Mouse (Mus musculus): Measurements from ENCODE around the gene Cacna2d2. TPM values are rescaled to one million over a fixed set of nuclear protein-coding genes. Genes with fewer than 3 reads are reported as not detected.

Gene Cacna2d2
- polyA plus RNA-seq, 1 experiment from 2014 or later: 10.2 TPM

DNA sequence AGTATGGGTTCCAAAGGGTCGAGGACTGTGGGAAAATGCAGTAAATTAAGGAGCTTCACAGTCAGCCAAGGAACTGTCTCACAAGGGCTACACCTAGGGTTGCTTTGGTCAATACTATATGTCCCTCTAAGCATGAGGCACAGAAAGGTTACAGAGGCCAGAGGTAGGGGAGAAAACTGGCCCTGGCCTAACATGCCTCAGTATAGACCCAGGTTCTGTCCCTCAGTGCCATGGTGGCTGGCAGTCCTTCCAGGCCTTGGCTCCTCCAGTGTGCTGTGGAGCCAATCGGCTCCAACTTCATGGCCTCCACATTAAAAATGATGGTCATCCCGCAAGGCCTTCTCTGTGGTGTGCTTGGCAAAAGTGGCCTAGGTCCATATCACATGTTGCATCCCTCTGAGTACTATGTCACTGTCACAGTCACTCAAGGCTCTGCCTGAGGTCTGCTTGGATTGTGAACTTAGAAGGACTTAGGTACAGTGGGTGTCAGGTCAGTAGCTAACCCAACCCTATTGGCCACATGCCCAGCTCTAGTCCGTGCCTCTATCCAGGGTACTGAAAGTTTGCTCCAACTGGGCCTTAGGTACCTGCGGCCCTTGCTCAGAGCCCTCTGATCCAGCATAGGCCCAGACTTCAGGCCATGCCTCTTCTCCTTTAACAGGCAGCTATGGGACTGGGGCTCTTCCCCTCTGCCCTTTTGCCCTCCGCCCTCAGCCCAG lies 87.3 kb downstream of the Cacna2d2 start:
- H3K4me1 ChIP-seq: peaks cover 21% of the 10 kb centered on the region
- H3K36me3 ChIP-seq (replicated peaks): no peaks in the 10 kb centered on the region
- WGBS: 79% methylated on average over 6 of the region's 6 CpGs
- no peak overlapping the region for H3K4me3 ChIP-seq
- peak overlapping the region; percentile 27; the same call in 1 of the 2 replicates for H3K27ac ChIP-seq
- H3K9ac ChIP-seq: no peak overlapping the region
- no peaks in the 10 kb centered on the region for H3K27me3 ChIP-seq (replicated peaks)
- no peak for ATAC-seq (replicated peaks)
- H3K4me2 ChIP-seq: no peak overlapping the region
- no peaks in the 10 kb centered on the region for H3K9me3 ChIP-seq

DNA sequence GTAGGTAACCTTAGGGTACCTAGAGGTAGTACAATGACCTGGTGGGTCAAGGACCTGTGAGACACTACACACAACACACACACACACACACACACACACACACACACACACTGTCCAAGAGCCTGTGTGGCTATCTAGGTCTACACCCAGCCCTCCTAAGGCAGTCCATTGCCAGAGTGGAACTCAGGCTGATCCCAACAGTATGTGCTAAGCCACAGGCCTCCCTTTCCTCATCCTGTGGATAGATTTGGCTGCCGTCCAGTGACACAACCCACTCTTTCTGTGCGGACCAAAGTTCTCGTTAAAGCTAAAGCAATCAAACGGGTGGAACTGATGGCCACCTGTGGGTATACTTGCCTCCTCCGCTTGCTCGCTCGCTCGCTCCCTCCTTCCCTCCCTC lies 90.7 kb downstream of the Cacna2d2 start:
- Histone ChIP-seq H3K4me3 (no peak overlapping the region), H3K4me2 (no peak overlapping the region), H3K27me3 (replicated peaks) (no peaks in the 10 kb centered on the region), H3K36me3 (replicated peaks) (no peaks in the 10 kb centered on the region), H3K27ac (no peak overlapping the region), H3K4me1 (peaks cover 23% of the 10 kb centered on the region), H3K9me3 (no peaks in the 10 kb centered on the region), H3K9ac (no peak overlapping the region)
- ATAC-seq (replicated peaks): no peak
- 58% methylated on average over 8 of the region's 8 CpGs for whole genome bisulfite sequencing

DNA sequence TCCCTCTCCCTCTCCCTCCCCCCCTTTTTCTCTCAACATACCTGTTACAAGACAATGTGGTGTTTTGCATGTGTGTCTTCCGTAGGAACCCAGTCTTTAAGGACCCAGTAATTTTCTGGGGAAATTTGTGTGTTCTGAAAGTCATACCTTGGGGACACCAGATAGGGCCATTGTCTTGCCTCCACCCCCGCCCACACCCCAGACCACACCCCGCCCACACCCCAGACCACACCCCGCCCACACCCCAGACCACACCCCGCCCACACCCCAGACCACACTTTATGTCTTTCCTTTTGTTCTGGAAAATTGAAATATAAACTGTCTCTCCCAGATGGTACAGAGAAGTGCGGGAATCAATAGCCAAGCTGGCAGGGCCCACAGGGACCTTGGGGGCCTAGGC lies 91.2 kb downstream of the Cacna2d2 start:
- 76% methylated on average over 6 of the region's 6 CpGs for WGBS
- Histone ChIP-seq H3K27me3 (replicated peaks) (no peaks in the 10 kb centered on the region), H3K4me2 (no peak overlapping the region), H3K4me3 (no peak overlapping the region), H3K9ac (no peak overlapping the region), H3K27ac (no peak overlapping the region), H3K9me3 (no peaks in the 10 kb centered on the region), H3K36me3 (replicated peaks) (no peaks in the 10 kb centered on the region), H3K4me1 (peaks cover 19% of the 10 kb centered on the region)
- no peak for ATAC-seq (replicated peaks)

DNA sequence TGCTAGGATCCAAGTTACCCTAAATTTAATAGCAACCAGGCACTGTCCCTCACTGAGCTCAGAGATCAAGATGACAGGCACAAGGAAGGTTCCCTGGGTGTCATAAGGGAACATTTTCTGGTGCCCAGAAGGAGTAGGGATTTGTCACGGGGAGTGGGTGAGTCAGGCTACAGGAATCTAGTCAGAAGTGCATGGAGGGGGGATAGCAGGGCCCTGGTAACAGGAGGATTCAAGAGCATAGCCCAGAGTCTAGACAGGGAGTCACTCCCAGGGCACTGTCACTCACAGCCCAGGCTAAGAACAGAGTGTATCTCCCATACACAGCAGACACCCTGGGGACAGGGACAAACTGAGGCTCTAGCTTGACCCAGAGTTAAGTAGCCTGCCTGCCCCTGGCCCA lies 94.1 kb downstream of the Cacna2d2 start:
- H3K9ac ChIP-seq: no peak overlapping the region
- peaks cover 12% of the 10 kb centered on the region for H3K4me1 ChIP-seq
- no peaks in the 10 kb centered on the region for H3K9me3 ChIP-seq
- 69% methylated on average over 1 of the region's 1 CpGs for WGBS
- no peak overlapping the region for H3K27ac ChIP-seq
- no peaks in the 10 kb centered on the region for H3K36me3 ChIP-seq (replicated peaks)
- no peak for ATAC-seq (replicated peaks)
- H3K27me3 ChIP-seq (replicated peaks): no peaks in the 10 kb centered on the region
- no peak overlapping the region for H3K4me2 ChIP-seq
- no peak overlapping the region for H3K4me3 ChIP-seq

DNA sequence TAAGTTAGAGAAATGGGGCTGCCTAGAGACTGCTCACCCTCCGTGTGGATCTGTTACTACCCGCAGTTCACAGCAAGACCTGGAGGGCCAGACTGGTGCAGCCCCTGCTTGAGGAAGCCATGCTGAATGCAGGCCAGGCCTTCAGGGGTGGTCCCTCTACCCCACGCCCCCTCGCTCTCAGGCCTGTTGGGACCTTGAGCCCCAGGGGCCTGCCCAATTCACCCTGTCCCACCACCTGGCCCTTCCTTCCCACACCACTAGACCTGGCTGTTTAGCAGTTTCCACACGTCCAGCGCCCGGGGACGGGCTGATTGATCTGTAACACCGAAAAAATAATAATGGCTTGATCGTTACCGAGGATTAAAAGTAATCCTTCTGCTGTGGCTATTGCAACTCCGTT lies 94.8 kb downstream of the Cacna2d2 start:
- Histone ChIP-seq H3K36me3 (replicated peaks) (no peaks in the 10 kb centered on the region), H3K4me3 (no peak overlapping the region), H3K27me3 (replicated peaks) (no peaks in the 10 kb centered on the region), H3K4me2 (no peak overlapping the region), H3K9me3 (no peaks in the 10 kb centered on the region), H3K27ac (0 out of 2 replicates have a peak overlapping the region, but pooled peaks have one; percentile 29), H3K4me1 (peaks cover 12% of the 10 kb centered on the region), H3K9ac (no peak overlapping the region)
- no peak for ATAC-seq (replicated peaks)
- 40% methylated on average over 12 of the region's 12 CpGs for WGBS

DNA sequence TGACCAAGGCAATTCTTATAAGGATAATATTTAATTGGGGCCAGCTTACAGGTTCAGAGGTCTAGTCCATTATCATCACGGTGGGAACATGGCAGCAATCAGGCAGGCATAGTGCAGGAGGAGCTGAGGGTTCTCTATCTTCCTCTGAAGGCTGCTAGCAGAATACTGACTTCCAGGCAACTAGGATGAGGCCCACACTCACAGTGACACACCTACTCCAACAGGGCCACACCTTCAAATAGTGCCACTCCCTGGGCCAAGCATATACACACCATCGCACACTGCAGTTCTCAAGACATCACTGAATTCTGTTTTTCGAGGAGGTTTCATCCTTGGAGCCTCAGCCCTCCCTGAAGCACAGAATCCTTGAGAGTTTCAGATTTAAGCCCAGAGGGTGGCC lies 96.9 kb downstream of the Cacna2d2 start:
- Histone ChIP-seq H3K4me2 (no peak overlapping the region), H3K4me3 (no peak overlapping the region), H3K4me1 (peaks cover 12% of the 10 kb centered on the region), H3K9ac (no peak overlapping the region), H3K27me3 (replicated peaks) (no peaks in the 10 kb centered on the region), H3K9me3 (no peaks in the 10 kb centered on the region), H3K27ac (no peak overlapping the region), H3K36me3 (replicated peaks) (no peaks in the 10 kb centered on the region)
- 82% methylated on average over 3 of the region's 3 CpGs for WGBS
- ATAC-seq (replicated peaks): no peak

DNA sequence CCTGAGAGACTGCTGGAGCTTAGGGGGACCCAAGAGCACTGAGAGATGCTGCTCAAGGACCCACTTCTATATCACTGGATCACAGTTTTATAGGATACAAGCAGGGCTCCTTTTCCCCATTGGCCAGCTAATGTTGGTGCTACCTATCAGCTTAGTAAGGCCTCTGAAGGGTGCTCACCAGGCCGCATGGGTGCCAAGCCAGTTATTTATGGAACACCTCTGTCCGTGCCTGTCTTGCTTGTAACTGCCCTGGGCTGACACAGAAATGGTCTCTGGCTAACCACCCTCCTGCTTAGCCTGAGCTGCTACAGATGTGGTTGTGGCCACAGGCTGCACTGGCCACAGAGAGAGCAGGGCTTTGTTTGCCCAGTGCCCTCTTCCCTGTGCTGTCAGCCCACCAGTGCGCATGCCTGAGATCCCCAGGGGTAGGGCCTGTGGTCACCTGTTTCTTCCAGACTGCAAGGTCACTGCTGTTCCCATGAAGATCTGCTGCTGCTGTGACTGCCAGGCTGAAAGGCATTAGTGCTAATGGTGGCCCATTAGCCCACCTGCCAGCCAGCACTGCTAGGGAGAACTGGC lies 101.4 kb downstream of the Cacna2d2 start:
- Histone ChIP-seq H3K4me1 (peaks cover 18% of the 10 kb centered on the region), H3K9ac (no peak overlapping the region), H3K36me3 (replicated peaks) (no peaks in the 10 kb centered on the region), H3K27ac (no peak overlapping the region), H3K27me3 (replicated peaks) (no peaks in the 10 kb centered on the region), H3K4me2 (no peak overlapping the region), H3K9me3 (no peaks in the 10 kb centered on the region), H3K4me3 (no peak overlapping the region)
- ATAC-seq (replicated peaks): no peak
- 81% methylated on average over 3 of the region's 3 CpGs for WGBS

DNA sequence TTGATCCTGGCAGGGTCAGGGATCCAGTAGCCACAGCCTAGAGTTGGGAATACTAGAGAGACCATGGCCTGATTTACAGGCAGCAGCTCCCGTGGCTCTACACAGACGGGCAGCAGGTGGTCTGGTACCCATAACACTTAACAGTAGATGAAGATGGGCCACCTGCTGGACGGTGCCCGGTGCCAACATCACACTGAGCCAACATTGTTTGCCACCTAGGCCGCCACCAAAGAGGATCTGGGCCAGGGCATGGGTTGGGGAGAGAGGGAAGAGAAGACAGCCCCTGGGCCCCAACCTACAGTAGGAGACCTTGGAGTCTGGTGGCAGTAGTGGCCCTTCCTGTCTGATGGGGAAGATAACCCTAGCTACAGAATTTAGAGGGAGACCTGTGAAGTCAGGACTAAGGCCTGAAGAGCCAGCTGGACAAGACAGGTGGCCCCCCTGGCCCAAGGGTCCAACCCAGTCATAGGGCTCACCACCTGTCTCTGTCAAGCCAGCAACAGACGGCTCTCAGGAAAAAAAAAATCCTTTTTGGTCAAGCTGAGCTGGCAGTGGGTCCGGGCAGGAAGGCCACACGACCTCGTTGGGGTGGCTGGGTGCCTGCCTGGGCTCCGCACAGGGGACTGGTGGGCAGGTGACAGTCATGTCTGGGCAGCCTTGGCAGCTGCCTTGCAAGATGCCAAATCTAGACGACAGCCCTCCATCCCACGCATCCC lies 102.9 kb downstream of the Cacna2d2 start:
- 92% methylated on average over 12 of the region's 12 CpGs for WGBS
- Histone ChIP-seq H3K4me3 (no peak overlapping the region), H3K27ac (no peak overlapping the region), H3K9me3 (no peaks in the 10 kb centered on the region), H3K4me1 (peaks cover 20% of the 10 kb centered on the region), H3K4me2 (no peak overlapping the region), H3K27me3 (replicated peaks) (no peaks in the 10 kb centered on the region), H3K36me3 (replicated peaks) (no peaks in the 10 kb centered on the region), H3K9ac (no peak overlapping the region)
- no peak for ATAC-seq (replicated peaks)

DNA sequence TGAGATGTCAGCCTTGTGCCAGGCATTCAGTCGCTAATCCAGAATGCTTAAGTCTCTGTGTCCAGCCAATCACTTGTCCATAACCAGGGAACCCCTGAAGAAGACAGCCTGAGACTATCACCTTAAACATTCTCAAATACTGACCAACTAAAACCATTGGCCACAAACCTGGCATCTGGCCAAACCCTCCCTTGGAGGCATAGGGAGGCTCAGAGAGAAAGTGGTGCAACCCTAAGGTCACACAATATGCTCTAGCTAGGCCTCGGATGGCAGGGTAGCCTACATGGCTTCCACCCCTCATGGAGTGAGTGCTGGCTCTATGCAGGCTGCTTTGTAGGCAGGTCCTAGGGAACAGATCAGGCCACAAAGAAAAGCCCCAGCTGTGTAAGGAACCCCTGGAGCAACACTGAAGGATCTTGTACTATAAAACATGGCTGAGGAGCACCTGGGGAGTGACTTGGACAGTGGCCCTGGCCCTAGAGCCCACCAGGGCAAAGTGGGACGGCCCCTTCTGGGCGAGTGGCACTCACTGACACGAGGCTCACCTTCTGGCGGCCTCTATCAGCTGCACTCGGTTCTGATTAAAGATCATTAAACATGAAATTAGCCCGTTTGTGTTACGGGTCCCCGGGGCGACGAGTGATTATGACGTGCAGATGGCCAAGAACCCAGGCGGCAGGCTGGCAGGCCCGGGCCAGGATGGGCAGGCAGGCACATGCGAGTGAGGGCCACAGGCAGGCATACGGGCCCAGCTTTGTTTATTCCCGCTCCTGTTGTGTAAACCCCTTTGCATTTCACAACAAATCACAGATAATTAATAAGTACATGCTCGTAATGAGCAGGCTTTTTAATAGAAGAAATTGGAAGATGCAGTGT lies 105.5 kb downstream of the Cacna2d2 start:
- WGBS: 51% methylated on average over 19 of the region's 19 CpGs
- ATAC-seq (replicated peaks): no peak; the same call in 1 of the 2 replicates
- Histone ChIP-seq H3K4me1 (peaks cover 32% of the 10 kb centered on the region), H3K4me3 (no peak overlapping the region), H3K36me3 (replicated peaks) (no peaks in the 10 kb centered on the region), H3K4me2 (no peak overlapping the region), H3K9ac (no peak overlapping the region), H3K27me3 (replicated peaks) (no peaks in the 10 kb centered on the region), H3K9me3 (no peaks in the 10 kb centered on the region), H3K27ac (peak overlapping the region; percentile 40)

DNA sequence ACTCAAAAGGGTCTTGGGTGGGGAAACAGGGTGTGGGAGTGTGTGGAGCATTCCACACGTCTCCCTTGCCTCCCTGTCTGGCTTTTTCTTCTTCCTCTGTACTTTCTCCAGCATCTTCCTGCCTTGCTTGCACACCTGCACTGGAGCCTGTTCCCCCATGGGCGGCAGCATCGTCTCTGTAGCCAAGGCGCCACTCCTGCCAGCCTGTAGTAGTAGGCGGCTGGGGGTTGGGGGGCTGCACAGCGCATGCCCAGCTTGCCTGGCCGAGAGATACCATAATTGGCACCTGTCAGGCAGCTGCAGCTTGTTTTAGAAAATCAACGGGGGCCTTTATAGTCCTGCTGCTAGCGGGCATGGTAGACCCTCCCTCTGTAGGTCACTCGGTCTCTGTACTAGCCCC lies 108.9 kb downstream of the Cacna2d2 start:
- Histone ChIP-seq H3K4me2 (peak overlapping the region; percentile 1; the same call in 1 of the 2 replicates), H3K36me3 (replicated peaks) (no peaks in the 10 kb centered on the region), H3K9me3 (no peaks in the 10 kb centered on the region), H3K9ac (no peak overlapping the region), H3K27ac (peak overlapping the region; percentile 50), H3K27me3 (replicated peaks) (no peaks in the 10 kb centered on the region), H3K4me3 (no peak overlapping the region), H3K4me1 (peaks cover 48% of the 10 kb centered on the region)
- ATAC-seq (replicated peaks): peak; percentile 48
- WGBS: 35% methylated on average over 10 of the region's 10 CpGs

DNA sequence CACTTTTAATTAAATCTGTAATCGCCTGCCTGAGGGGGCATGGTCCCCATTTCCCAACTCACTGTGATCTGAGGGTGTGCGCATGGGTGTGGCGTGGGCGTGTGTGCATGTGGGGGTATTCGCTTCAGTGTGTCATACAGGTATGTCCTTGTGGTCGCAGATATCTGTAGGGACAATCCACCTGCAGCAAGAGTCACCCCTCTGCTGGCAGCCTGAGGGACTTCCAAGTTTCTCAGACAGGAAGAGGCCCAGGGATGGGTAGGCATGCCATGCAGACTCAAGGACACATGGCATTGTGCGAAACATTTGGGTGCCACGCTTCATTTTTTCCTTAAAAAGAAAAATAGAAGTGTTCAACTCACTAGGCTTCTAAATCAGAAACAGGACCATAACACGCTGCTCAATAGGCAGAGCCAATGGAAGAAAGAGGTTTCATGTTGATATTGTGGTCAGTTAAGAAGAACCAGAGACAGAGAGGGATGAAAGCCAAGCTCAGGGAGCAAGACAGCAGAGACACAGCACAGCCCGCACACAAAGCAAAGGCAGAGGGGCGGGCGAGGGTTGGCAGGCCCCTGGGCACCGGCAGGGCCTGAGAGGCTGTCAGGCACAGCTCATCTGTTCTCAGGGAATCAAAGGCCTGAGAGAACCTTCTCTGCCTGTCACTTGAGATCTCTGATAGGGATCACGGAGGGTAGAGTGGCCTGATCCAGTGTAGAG lies 111.1 kb downstream of the Cacna2d2 start:
- ATAC-seq (replicated peaks): no peak
- 84% methylated on average over 14 of the region's 14 CpGs for WGBS
- Histone ChIP-seq H3K27ac (peak overlapping the region; percentile 66), H3K9ac (no peak overlapping the region), H3K9me3 (no peaks in the 10 kb centered on the region), H3K4me1 (peaks cover 35% of the 10 kb centered on the region), H3K27me3 (replicated peaks) (no peaks in the 10 kb centered on the region), H3K4me3 (no peak overlapping the region), H3K36me3 (replicated peaks) (no peaks in the 10 kb centered on the region), H3K4me2 (no peak overlapping the region)
